Mouse (Mus musculus): Measurements from ENCODE around the gene Cd6.

Gene Cd6

DNA sequence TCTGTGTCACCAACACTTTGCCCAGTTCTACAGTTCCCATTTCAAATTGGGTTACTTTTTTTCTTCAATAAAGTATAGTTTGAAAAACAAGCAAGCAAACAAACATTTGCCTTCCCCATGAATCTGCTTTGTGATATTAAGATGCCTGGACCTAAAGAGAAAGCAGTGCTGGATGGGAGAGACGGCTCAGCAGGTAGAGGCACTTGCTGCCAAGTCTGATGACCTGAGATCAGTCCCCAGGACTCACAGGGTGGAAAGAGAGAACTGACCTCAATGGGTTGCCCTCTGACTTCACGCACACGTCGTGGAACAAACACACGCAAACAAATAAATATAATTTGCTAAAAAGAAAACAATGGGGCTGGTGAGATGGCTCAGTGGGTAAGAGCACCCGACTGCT is 28.0 kb downstream of the Cd6 start:
- DNase-seq (ENCODE audit: low spot score) = no peak

DNA sequence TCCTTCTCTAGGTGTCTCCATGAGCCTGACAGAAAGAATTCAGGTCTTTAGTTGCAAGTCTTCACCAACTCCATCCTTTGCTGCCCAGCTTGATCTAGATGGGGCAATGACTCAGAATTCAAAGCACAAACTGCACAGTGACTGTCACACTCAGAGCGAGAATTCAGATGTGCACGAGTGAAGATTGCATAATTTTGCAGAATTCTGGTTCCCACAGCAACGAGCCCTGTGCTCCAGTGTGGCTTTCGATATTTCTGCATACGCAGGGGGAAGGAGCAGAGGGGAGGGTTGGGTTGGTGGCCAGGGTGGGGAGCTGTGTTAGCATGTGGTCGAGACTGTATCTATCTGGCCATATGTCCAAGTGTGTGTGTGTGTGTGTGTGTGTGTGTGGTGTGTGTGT is 28.8 kb downstream of the Cd6 start:
- DNase-seq (ENCODE audit: low spot score) = no peak

DNA sequence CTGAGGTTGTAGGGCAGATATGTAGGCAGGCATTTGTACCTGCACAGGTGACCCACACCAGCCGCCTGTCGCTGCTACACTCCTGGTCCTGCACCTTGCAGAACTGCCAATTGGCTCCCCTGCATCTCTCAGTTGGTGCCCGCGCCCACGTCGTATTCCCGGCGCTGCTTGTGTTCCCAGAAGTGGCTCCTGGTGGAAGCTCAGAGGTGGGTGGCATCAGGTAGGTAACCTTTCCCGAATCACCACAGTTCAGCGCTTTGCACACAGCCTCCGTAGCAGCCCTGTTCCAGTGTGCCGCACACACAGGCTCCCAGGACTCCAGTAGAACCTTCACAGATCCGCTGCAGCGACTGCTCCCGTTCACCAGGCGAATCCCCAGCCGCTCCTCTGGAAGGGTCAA is 30.7 kb downstream of the Cd6 start:
- DNase-seq (ENCODE audit: low spot score) = no peak

DNA sequence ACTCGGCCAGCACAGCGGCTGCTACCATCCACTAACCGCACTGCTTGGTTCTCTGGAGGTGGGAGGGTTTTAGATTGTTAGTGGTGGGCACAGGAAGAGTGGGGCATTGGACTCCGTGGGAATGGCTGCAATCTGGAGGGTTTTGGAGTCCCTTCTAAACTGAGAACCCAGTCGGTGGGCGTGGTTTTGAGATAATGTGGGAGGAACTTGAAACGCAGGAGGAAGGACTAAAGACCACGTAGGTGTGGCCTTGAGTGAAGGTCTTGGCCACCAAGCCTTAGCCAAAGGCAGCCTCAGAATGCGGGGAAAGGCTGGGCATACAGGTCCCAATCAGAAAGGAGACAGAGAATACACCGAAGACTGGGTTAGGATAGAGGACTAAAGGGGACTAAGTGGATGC is 31.3 kb downstream of the Cd6 start:
- no peak for DNase-seq (ENCODE audit: low spot score)

DNA sequence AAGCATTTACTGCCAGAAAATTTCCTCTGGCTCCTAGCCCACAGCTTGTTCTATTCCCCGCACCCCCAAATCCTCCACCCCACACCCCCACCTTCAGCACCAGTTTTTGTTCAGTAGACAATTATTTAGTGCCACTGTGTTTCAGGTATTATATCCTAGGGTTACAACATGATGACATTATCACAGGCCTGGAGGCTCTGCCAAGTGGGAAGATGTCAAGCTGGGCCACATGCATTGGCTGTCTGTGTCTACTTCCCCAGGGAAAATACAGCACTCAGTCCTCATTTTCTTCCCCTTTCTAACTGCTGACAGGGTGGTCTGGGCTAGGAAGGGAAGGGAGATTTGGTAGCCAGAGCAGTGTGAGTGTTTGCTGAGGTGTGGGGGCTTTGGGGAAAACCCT is 34.9 kb downstream of the Cd6 start:
- DNase-seq (ENCODE audit: low spot score) = no peak

DNA sequence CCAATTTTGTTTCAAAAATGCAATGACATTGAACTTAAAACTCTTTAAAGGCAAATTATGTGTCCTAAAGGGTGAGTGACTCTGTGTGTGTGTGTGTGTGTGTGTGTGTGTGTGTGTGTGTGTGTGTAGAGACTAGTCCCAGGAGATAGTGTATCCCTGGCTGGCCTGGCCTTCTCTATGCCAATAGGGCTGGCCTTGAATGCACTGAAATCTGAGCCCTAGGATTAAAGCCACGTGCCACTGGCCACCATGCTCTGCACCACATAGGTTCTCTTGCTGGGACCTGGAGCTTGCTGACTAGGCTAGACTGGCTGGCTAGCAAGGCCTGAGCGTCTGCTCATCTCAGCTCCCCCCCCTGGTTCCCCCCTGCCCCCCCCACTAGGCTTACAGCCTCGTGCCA is 36.8 kb downstream of the Cd6 start:
- no peak for DNase-seq (ENCODE audit: low spot score)

DNA sequence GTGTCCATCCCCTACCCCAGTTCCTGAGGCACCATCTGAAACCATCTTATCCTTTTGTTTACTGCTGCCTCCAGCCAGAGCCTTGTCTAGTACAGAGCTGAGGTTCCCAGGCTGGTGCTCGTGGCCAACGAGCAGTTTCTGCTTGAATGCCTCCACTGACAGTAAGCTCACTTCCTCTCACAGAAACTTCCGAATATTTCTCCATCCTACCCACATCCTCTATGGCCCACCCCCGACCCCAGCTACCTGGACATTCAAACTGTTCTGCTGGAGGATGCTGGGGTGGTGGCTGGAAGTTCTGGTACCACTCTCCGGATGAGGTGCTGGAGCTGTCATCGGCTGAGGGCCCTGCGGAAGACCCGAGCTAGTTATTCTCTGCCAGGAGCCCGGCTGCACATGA is 39.5 kb downstream of the Cd6 start:
- no peak for DNase-seq (ENCODE audit: low spot score)

DNA sequence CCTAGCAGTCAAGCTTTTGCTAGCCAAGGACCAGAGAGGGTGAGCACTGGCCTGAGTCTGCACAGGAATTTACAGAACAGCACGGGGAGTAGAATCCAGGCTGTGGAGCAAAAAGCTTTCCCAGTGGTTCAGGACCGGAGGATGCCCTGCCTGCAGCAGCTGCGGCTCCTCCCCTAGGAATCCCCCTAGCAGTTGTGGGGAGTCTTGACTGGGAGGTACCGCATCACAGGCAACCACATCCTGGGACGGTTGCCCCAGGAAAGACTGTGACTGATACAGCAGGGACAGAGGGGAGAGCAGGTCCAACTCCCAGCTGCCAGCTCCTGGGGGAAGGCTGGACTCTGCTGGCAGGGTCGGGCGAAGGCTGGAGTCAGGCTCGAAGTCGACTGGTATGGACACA is 41.6 kb downstream of the Cd6 start:
- DNase-seq (ENCODE audit: low spot score) = no peak

DNA sequence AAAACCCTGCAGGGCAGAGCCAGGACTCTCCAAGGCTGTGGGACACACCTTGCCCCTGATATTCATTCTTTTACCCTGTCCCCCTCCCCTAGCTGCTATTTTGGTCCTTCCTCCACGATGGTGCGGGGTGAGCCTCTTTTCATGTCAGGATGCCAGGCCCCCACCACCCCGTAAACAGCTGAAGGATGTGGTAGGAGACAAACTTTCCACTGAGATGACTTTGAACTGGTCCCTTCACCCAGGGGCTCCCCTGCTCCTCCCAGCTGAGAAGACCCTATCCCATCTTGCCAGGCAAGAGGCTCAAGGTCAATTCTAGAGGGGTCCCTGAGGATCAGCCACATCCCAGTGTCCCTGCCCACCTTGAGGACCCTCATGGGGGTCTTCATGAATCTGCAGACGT is 42.5 kb downstream of the Cd6 start:
- peak; percentile 23 for DNase-seq (ENCODE audit: low spot score)

DNA sequence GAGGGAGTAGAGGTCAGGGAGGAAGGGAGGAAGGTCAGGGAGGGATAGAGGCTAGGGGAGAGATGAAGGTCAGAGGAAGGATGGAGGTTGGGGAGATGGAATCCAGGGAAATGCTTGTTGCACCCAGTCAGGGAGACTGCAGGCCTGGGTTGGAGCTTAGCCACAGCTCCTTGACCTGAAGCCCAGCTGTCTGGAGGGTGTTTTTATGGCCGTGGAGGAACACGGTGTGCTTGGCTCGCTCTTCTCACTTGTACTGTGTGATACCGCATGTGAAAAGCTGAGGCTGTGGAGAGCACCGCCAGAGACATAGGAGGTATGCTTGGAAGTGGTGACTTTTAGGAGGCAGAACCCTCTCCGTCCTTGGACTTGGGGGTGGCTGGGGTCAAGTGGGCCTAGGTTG is 43.1 kb downstream of the Cd6 start:
- no peak for DNase-seq (ENCODE audit: low spot score)

DNA sequence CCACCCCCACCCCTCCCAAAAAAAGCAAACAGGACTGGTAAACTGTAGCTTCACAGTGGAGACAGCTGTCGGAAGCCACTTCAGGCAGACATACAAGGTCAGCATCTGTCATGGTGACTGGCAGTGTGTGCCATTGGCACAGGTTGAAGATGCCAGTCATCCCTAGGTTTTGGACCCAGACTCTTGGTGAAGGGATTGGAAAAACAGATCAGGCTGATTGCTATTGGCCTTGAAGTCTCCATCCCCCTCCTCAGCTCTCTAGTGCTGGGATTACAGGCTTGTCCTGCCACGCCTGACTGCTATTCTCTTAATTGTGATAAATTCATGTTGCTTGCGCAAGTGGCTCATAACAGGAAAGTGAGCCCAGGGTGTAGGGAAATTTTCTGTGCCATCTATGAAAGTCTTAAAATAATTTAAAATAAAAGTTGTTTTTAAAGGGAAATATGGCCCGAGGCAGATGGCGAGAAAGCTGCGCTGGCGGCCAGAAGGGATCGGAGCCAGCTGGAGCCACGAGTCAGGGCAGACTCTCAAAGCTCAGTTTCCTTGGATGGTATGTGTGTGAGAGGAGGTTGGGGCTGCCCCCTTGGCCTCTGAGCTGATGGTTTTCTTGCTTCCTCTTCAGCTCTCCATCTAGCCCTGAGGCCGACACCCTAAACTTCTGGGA is 44.9 kb downstream of the Cd6 start:
- DNase-seq (ENCODE audit: low spot score) = no peak

DNA sequence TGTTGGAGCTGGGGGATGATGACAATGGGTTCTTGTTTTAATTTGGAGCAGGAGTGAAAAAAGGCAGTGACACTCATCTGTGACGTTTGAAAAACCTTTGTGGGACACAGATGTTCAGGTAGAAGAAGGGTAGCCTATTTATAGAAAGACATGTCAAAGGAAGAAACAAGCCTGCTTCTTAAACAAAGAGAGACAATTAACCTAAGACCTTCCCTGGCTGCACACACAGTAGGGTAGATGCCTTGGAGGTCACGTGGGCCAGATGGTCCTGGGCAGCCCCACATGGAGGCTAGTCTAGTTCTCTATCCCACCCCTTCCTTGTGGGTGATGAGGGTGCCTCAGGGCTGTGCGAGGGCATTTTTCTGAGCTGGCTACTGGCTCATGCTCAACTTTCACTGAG is 45.8 kb downstream of the Cd6 start:
- DNase-seq (ENCODE audit: low spot score) = no peak

DNA sequence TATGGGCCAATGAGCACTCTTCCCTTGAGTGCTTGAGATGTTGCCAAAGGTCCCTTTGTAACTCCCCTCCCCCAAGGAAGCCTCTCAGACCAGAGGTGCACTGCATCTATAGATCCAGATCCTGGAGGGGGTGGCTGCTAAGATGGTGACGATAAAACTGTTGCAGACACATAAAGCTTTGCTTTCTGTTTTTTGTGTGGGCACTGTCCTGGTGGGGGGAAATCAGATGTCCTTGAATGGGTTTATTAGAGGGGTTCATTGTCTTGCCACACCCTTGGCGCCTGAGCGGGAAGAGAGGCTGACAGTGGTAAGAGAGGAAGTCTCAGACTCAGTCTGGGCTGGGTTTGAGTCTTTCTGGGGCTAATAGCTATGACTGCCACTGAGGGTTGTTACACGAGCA is 46.7 kb downstream of the Cd6 start:
- no peak for DNase-seq (ENCODE audit: low spot score)

DNA sequence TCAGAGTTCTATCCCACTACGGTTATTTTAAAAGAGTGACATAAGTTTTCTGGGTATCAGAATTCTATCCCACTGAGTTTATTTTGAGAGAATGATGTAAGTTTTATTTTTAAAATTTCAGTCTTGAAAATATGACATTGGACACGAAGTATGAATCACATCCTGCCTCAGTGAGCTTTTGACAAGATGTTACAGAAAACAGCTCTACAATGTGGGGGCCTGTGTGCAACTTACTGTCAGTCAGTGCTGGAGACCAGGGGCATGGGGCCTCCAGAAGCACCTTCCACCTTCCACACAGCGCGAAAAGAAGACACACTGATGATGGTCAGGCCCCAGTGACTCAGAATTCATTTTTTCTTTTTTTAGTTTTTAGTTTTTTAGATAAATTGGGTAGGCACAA is 48.2 kb downstream of the Cd6 start:
- no peak for DNase-seq (ENCODE audit: low spot score)

DNA sequence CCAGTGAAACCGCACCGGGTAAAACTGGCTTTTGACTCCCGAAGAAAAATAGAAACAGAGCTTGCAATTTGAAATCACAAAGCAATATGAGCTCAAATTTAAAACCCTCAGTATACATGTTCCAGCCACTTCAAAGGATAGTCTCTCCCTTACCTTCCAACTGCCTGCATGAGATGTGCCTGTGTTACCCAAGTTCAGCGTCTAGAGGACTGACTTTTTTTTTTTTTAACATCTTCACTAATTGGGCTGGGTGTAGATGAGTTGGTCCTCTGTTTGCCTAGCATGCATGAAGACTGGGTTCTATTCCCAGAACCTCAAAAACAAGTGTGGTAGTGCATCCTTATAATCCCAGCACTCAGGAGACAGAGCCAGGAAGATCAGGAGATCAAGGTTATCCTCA is 53.0 kb downstream of the Cd6 start:
- no peak for DNase-seq (ENCODE audit: low spot score)

DNA sequence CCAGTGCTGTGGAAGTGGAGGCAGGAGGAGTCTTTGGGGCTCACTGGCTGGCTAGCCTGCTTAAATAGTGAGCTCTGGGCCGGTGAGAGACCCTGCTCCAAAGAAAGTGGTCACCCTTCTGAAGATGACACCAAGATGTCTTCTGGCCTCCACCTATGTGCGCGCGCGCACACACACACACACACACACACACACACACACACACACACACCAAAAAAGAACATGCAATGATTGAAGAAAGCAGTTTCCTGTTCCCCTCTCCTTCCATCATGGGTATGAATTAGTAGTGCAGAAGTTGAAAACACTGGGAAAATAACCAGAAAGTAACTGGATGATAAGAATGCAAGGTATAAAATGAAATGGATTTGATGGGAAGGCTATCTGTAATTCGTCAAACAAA is 55.7 kb downstream of the Cd6 start:
- DNase-seq (ENCODE audit: low spot score) = no peak

DNA sequence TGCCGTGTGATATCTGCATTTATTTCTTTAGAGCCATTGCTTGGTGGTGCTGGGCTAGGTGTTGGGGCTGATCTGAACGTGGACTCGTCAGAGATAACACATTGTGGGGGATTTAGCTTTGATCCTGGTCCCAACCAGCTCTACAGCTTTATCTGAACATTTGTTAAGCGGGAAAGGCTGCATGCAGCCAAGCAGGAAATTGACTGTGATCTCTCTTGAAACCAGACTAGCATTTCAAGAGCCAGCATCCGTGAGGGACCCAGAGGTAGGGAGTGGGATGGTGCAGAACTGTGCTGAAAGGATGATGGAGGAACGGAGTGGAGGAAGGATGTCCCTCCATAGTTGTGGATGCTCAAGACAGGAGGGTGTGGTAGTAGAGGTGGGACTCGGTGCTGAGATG is 56.5 kb downstream of the Cd6 start:
- DNase-seq (ENCODE audit: low spot score) = no peak

DNA sequence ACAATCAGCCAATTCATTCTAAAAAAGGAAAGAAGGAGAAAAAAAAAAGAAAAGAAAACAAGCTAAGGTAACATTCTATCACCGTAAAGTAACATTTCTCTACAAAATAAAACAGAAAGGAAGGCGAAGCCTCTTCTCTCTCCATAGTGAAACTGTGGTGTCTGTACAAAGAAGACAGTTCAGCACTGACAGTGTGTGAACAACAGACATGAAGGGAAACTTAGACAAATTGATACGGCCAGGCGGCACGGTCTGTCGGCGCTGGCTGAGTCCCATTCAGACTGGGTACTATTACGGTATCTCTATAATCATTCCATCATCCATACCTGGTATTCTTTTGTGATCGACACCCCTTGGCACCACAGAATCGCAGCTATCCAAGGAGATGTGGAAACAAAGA is 57.0 kb downstream of the Cd6 start:
- no peak for DNase-seq (ENCODE audit: low spot score)

DNA sequence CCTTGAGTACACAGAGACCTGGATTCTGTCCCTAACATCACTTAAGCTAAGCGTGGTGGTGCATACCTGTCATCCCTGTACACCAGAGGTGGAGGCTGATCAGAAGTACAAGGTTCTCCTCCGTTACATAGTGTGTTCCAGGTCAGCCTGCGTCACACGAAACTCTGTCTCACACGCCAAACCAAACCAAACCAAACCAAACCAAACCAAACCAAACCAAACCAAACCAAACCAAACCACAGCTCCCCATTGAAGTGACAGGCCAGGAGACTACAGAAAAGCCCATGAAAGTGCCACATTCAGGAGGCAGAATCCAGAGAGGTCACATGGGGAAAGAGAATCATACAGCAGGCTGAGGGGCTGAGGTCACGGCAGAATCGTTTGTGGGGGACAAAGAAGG is 57.9 kb downstream of the Cd6 start:
- no peak for DNase-seq (ENCODE audit: low spot score)

DNA sequence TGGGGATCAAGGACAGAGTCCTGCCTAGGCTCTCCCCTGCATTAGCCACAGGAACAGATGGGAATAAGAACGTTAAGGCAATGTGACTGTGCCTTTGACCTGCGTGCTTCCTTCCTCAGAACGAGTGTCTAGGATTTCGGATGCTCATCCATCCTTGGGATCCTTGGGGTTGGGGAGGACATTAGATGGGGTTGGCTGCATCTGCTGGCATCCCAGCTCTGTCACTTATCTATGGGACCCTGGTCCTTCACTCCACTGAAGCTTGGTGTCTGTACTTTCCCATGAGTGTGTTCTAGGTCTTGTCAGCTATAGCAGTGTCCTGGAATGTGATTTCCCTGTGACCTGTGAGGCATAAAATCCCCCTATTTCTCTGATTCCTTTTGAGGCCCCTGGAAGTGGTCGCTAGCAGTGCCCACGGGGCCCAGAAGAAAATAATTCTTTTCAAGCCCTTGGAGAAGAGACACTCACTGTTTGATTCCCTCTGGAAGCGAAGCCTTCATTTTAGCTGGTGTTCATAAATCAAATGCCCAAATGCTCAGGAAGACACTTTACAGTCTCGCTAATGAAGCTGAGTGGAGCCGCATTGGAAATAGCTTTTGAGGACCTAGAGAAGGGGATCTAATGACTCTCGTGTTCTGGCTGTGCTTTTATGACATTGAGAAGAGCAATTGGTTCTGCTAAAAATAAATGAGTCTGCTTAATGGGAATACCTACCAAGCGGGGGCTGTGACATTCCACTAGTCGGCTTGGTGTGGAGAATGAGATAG is 60.2 kb downstream of the Cd6 start:
- DNase-seq (ENCODE audit: low spot score) = no peak

DNA sequence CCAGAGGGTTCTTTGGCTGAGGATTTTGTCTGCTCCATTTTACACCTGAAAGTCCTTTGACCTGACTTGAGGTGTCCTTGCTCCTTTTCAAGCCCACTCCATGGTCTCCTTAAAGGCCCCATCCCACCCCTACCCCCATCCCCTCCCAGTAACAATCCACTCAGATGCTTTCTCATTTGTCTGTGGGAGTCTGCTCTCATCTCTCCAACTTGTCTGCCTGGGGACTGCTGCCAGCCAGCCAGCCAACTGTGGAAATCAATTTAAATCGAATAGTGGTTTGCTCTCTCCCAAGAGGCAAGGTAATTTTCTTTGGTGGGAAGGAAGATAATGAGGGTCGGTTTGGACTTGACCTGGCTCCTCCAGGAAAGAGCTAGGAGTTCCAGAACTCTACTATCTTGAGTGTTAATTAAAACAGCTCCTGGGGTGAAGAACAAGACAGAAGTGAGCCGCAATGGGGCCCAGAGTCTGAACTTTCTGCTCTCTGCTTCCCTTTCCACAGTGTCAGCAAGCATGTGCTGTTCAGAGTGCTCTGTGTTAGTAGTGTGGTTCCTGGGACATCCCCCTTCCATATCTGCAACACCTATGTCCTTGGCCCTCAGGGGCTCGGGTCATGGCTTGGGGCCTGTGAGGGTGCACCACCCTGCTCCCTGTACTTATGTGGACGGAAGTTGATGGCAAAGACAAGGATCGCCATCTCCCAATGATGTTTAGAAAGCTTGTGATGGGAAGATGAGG is 61.0 kb downstream of the Cd6 start:
- no peak for DNase-seq (ENCODE audit: low spot score)

DNA sequence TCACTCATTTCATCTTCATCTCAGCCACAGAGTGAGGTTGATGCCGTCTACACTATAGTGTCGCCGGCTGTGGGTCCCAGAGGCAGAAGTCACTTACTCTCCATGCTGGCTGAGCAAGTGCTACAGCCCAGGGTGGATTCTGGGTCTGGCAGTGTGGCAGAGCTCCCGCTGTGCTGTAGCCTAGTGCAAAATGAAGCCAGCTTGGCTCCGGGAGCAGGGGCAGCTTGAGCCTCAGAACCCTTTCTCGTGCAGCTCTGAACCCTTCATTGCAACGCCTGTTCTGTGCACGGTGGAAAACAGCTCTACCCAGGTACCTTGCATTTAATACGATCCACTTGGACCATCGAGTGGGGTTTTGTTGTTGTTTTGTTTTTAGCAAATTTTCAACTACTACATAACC is 62.2 kb downstream of the Cd6 start:
- DNase-seq (ENCODE audit: low spot score) = no peak

DNA sequence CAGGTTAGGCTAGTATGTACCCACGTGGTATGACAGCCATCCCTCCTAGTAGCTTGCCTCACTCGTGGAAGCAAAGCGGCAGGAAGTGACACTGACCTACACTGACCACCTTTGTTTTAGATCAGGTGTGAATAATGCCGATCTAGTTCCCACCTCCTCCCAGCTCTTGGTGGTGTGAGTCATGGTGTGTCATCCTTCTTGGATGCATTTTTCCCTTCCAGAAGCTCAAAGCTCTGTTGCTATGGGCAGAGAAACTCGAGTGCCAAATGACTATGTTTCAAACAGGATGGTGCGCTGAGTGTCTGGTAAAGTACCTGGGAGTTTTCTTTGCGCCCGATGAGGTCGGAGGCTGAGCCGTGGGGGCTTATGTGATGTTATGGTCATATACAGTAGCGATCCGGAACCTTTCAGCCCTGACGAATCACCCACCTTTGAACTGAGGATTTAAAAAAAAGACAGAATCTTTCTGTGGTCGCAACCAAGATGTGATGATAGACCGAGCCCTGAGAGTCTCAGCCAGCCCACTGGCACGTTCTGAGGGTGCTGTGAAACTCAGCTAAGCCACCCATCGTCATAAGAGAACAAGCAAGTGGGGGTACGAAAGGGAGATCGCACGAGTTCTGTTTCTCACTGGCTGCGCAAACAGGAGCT is 66.4 kb downstream of the Cd6 start:
- DNase-seq (ENCODE audit: low spot score) = no peak
